Mouse (Mus musculus) kidney, postnatal 25 days (tissue): ENCODE results near the gene Phf21a.

ENCODE experiments used
- DNase-seq, 2 experiments: peaks; one replicate each; pipeline ENCODE4 v3.0.0; 2021; ENCODE audit warnings: mixed read lengths in 2 of 2

Gene Phf21a

DNA sequence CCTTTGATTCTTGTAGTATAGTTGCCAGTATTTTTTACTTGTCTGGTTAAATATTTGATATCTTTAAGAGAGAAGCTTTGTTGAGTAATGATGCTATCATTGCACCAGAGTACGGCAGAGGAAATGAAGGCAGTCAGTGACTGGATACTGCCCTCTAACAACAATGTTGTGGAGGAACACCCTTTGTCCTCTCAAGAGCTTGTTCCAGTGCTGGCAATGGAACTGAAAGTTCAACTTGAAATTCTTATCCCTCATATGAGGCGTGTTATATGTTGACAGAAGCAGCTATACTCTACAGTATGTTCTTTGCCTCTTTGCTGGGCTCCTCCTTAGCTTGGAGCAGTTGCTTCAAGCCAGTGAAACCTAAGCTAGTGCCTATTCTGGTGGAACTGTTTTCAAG, 147.4 kb downstream of the Phf21a start:
- DNase-seq = no peak

DNA sequence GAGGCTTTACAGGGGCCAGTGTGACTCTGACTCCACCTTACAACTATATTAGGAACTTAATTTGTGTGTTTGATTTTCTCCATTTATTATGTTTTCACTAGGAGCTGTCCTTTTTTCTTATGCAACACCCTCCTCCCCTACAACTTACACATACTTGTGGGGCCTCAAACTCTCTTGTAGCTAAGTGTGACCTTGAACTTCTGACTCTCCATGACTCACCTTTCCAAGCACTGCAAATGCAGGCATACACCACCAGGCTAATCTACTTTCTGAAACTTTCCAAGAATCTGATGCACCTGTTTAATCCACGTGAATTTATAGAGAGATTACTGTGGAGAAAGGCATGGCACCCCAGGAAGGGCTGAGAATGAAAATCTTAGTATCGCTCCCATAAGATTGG, 147.9 kb downstream of the Phf21a start:
- no peak for DNase-seq

DNA sequence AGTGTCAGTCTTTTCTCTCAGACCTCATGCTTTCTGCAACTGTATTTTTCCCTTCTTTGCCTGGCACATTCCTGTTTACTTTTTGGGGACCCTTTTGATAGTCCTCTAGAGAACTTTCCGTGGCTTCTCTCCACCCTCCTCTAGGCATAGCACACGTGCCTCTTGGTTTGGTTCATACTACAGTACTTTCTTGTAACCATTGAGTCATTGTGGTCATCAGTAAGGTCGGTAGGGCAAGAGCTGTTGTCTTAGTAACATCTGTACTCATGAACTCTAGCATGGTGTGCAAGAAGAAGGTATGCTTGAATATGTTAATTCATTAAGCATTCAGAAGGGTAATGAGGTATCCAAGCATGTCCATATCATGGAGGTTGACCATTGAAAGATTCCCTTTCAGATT, 148.4 kb downstream of the Phf21a start:
- no peak for DNase-seq

GRCm38 (mm10) chr2:92246112-92246511, 153.2 kb downstream of the Phf21a start:
- no peak for DNase-seq

DNA sequence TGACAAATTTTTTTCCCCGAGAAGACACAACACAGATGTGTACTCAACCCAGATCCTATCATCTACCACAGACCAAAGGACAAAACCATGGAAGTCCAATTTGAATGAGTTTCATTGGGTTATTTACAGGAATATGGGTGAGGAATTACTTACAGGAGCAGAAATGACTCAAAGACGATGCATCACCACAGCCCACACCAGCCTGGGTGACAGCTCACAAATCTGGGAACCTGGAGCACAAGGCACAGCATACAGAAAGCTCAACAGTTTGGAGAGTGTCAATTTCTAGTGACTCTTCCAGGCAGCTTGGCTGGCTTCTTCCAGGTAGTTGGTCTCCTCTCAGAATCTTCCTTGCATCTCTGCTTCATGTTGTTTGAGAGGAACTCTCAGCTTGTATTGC, 154.8 kb downstream of the Phf21a start:
- DNase-seq = no peak

- DNase-seq = no peak
Measured at GRCm38 (mm10) chr2:92250472-92250871, 157.6 kb downstream of the Phf21a start.

- DNase-seq = no peak
Measured at GRCm38 (mm10) chr2:92253777-92254176, 160.9 kb downstream of the Phf21a start.

DNA sequence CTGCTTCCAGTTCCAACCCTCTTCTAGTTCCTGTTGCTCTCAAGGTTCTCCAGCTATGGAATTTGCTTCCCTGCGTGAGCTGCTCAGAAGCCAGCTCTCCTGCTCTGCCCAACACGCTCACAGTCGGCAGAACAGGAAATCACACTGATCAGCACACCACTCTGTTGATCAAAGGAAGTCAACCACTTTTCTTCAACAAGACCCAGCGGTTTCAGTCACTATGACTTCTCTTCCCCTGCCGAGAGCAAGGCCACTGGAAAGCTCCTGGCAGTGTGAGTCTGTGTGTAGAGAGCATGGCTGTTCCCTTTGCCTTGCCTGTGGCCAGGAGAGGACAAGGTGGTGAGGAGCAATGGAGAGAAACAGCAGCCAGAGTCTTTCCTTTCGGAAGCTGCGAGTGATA, 163.2 kb downstream of the Phf21a start:
- DNase-seq = no peak

DNA sequence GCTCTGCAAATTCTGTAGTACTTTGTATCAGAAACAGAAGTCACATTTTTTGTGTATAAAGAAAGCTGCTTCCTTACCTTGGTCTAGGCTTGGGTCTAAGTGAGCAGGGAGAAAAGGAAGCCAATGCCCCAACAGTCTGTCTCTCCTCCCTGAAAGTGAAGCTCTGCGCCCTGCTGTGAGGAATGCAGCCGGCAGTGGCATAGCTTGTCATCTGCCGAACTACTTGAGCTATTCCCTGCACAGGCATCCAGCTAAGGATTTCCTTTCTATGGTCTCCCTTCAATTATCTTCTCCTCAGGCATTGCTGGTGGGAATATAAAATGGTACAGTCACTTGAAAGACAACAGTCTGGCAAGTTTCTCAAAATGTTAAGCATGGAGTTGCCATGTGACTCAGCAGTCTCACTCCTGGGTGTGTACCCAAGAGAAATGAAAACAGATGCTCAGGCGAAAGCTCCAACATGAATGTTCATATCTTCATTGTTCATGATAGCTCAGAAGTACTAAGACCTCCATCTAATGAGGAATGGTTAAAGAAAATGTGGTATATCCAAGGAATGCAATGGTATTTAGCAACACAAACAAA, 164.5 kb downstream of the Phf21a start:
- no peak for DNase-seq

GRCm38 (mm10) chr2:92259924-92260323, 167.0 kb downstream of the Phf21a start:
- no peak for DNase-seq

DNA sequence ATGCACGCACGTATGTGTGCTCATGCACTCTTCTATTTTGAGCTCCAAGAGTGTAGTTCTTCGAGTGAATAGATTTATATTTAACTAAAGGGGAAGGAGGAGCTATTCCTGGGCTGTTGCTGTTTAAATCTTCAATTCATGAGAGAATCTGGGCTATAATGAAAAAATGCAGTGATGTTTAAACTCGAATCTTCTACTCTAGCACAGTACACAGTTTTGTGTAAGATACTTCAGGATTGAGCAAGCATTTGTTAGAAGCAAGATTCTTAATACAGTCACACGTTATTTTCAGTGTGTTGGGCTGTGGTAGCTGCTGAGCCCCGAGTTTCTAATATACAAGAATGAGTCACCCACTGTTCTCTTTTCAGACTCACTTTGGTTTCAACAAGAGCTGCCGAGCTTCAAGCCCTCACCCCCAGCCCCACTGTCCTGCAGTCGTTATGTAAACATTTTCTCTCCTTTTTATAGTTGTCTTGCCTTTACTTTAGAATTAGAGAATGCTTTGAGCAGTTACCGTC, 173.2 kb downstream of the Phf21a start:
- no peak for DNase-seq

GRCm38 (mm10) chr2:92269227-92269626, 176.3 kb downstream of the Phf21a start:
- DNase-seq = no peak

GRCm38 (mm10) chr2:92272510-92272909, 179.6 kb downstream of the Phf21a start:
- DNase-seq = peak in 1 of 2 experiments; percentile 5

DNA sequence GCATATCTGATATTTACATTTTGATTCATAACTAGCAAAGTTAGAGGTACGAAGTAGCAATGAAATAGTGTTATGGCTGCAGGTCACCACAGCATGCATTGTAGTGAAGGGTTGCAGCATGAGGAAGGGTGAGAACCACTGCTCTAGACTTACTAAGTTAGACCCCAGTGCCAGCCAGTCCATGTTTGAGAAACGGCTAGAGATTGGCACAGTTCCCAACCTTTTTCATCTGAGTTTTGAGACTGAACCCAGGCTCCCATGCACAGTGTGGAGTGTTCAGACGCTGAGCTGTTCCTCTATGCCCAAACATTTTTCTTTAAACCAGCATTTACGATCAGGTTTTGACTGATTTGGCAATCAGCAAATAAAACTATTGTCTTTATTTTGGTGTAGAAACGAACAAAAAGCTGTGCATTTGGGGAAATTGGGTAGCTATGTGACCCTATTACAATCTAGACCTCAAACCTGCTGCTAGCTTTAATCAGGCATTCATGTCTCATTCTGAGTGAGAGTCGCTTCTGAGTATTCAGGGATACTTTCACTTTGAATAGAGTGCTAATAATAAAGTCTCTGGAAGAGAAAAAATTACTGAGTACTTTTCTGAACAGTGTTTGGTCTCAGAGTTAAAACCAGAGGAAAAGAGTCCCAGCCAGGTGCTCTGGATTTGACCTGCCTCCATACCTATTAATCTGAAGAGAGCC, 180.3 kb downstream of the Phf21a start:
- no peak for DNase-seq

GRCm38 (mm10) chr2:92273802-92274183, 180.9 kb downstream of the Phf21a start:
- no peak for DNase-seq

- no peak for DNase-seq
Measured at GRCm38 (mm10) chr2:92277787-92278186, 184.9 kb downstream of the Phf21a start.

DNA sequence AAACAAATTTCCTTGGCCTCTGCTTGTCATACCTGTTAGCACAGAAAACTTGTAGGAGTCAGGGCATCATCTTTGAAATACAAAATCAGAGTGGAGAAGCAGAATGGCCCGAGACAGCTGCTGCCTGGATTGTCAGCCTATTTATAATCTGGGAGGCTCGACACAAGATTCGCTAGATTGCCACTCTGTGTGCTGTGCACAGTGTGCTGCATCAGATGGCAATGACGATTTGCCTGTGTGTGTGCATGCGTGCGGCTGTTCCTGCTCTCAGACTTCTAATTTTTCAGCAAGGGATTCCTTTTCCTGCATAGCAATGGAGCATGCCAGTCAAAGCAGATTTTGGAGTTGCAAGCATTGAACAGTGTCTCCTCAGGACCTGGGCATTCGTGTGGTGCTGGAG, 185.7 kb downstream of the Phf21a start:
- DNase-seq = no peak

- DNase-seq = no peak
Measured at GRCm38 (mm10) chr2:92279398-92279797, 186.5 kb downstream of the Phf21a start.

DNA sequence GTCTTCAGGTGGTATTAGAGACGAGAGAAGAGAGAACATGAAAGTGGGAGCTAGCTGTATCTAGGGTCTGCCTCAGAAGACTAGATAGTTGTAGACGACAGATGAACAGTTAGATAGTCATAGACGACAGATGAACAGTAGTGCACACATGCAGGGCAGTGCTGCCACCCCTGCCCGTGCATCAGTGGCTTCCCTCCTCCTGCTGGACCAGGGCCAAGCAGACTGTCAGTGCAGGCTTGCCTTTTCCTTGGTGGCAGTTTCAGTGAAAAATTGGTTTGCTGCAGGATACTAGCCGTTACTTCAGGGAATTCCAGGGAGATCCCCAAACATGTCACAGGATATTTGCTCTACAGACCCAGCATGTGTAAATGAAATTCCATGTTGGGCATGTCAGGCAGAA, 192.7 kb downstream of the Phf21a start:
- DNase-seq = peak in 1 of 2 experiments; percentile 28

DNA sequence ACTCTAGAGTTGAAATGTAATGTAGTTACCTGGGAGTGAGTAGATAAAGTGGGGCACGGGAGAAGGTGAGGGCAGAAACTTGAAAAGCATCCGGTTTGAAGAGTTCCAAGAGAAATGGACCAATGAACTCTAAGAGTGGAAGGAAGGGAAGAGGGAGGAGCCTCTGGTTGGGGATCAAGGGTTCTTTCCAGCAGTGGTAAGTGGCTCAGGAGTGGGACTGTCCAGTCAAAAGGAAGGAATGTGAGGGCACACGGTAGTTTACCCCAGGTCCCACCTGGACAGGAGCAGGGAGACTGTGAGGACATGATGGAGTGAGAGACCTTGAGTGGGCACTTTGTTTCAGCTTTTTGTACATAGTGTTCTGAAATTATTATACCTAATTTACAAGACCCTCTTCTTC, 196.4 kb downstream of the Phf21a start:
- DNase-seq = no peak

GRCm38 (mm10) chr2:92291526-92291925, 198.6 kb downstream of the Phf21a start:
- peak; percentile 5 to 37 for DNase-seq

DNA sequence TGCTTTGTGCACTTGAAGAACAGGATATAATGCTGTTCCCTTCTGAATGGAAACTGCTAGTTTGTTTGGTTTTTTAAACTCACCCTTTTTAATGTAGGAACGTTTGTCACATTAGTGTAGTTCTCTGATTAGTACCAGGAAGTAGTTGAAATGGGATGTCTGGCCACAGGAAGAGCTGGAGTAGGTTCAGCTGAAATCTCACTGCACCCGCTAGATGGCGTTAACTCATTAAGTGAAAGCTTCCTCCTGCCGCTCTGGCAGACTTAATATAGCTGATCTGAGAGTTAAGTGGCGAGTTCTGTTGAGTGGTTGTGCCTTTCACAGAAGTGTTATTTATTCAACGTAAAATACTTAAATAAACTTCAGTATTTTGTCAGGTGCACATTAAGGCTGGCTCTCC, 203.5 kb downstream of the Phf21a start:
- DNase-seq = peak; percentile 85 to 94

GRCm38 (mm10) chr2:92299896-92300295, 207.0 kb downstream of the Phf21a start:
- DNase-seq = no peak

GRCm38 (mm10) chr2:92301849-92302607, 209.1 kb downstream of the Phf21a start:
- no peak for DNase-seq
